Mouse (Mus musculus) heart, postnatal 36 days (tissue): ENCODE data around the gene Trim14. TPM values are rescaled to one million over a fixed set of nuclear protein-coding genes. Genes with fewer than 3 reads are reported as not detected.

Source experiments
- DNase-seq, 2 experiments: peaks; one replicate each; pipeline ENCODE4 v3.0.0; 2021 to 2022
- intact Hi-C: fragments of 180-260 bp; cut with DNase I; formaldehyde crosslinking; loops from one replicate; pipeline ENCODE4 v1.15.1; 2025
- total RNA-seq, 2 experiments: library from RNA; stranded (reverse); gene quantifications; 2 replicates each; pipeline ENCODE4 v1.2.3; 2021

The Trim14 gene
- total RNA-seq, 2 experiments from 2014 or later, result 3.1 to 4.1 TPM

DNA sequence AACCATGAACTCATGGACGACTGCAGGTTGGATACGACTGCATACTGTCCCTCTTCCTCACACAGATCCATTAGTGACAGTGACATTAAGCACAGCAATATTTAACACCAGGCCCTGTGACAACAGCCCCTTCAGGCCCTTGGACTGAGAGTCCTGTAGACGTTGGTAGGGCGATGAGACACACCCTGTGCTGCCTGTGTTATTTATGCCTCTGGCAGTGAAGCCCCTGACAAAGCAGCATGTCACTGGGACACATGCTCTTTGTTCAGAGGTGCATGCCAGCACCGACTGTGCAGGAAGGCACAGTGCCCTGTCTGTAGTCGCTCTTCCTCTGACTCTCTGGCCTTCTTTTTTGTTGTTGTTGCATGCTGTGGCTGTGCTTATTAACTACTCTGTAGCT, 87.1 kb downstream of the Trim14 start:
- DNase-seq, result no peak

GRCm38 (mm10) chr4:46447461-46447860, 88.5 kb downstream of the Trim14 start:
- intact Hi-C loops, result no loop called here
- DNase-seq, result no peak

More for the DNA sequence above, 87.1 kb downstream of the Trim14 start:
- intact Hi-C loops, result no loop called here

DNA sequence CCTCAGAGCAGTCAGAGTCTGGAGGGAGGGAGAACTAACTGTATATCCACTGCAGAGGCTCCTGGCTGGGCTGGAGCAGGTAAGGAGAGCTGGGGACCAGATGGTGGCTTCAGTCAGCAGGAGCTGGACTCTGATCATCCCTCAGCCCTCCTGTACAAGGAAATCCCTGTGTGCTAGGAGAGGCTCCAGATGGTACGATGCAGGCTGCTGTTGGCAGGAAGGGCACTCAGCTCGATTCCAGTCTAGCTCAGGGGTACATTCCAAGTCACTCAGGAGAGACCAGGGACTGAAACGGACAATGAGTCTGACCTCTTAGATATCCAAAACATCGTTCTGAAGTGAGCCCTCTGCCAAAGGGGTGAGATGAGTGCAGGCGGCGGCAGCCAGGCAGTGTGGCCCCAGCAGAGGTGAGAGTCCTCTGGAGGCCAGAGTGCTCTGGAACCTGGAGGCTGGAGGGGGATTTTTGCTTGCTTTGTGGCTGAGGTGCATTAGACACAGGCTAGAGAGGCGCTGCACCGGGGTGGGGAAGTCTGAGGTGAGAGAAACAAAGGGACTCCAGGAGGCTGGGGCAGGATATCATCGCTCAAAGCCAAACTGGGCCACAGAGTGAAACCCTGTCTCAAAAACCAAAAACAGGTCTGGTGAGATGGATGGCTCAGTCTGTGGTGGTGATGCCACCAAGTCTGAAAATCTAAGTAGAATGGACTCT, 90.5 kb downstream of the Trim14 start:
- no peak for DNase-seq
- intact Hi-C loops, result no loop called here

Other genes starting within 250 kb of the Trim14 start
- not detected for gene Foxe1, start 192.5 kb downstream of the Trim14 start, total RNA-seq
- gene Trmo, start 146.7 kb downstream of the Trim14 start, total RNA-seq, result 1 to 10 TPM; 3.4 to 4.2 TPM
- under 1 TPM in 1 of 2 experiments, not detected in 1; 0.19 TPM for gene Hemgn, start 122.6 kb downstream of the Trim14 start, total RNA-seq
- gene Anp32b, start 85.2 kb downstream of the Trim14 start, total RNA-seq, result 10 to 100 TPM; 56.6 to 60.9 TPM
- gene Nans, start 46.9 kb downstream of the Trim14 start, total RNA-seq, result 10 to 100 TPM; 15.4 to 17.0 TPM
- under 1 TPM; 0.28 to 0.46 TPM for gene Coro2a, start 66.1 kb upstream of the Trim14 start, total RNA-seq
- 1 to 10 TPM; 1.6 to 1.9 TPM for gene Tbc1d2, start 114.1 kb upstream of the Trim14 start, total RNA-seq